Mouse (Mus musculus) hindlimb bud, embryonic 11.5 days (tissue): Measurements from ENCODE around the gene Gstm6.
"Not testable (repeated sequence)": the region's sequence is repeated elsewhere in the genome, so short reads cannot be mapped to it uniquely, and the experiment has no call there.

ENCODE experiments used
- DNase-seq: peaks from one replicate; pipeline ENCODE4 v3.0.0-alpha.2; 2012; ENCODE audit warnings: low read depth, low spot score; ENCODE audit errors: extremely low spot score

Gene Gstm6

GRCm38 (mm10) chr3:107943239-107943990, at the start of gene Gstm6:
Gstm6 (minus strand) TSS chr3:107943749.
- DNase-seq = no peak

- peak; percentile 31 for DNase-seq
These were observed 42.6 kb upstream of the Gstm6 start, which contains the start of gene Gstm2 for GRCm38 (mm10) chr3:107986041-107986562. Gstm2 (minus strand) TSS chr3:107986453.

GRCm38 (mm10) chr3:107985141-107985540, 41.6 kb upstream of the Gstm6 start:
- not testable (repeated sequence) for DNase-seq

GRCm38 (mm10) chr3:107984471-107984870, 40.9 kb upstream of the Gstm6 start:
- DNase-seq = no peak

GRCm38 (mm10) chr3:107983771-107984170, 40.2 kb upstream of the Gstm6 start:
- DNase-seq = no peak

- DNase-seq = no peak
These were observed 39.2 kb upstream of the Gstm6 start for GRCm38 (mm10) chr3:107982726-107983125.

GRCm38 (mm10) chr3:107981261-107981660, 37.7 kb upstream of the Gstm6 start:
- DNase-seq = no peak

- no peak for DNase-seq
These were observed 34.1 kb upstream of the Gstm6 start for GRCm38 (mm10) chr3:107977691-107978090.

GRCm38 (mm10) chr3:107974237-107974636, 30.7 kb upstream of the Gstm6 start:
- DNase-seq = no peak

- no peak for DNase-seq
These were observed 28.5 kb upstream of the Gstm6 start for GRCm38 (mm10) chr3:107972070-107972469.

- not testable (repeated sequence) for DNase-seq
These were observed 27.6 kb upstream of the Gstm6 start for GRCm38 (mm10) chr3:107971101-107971500.

GRCm38 (mm10) chr3:107968724-107969395, 25.3 kb upstream of the Gstm6 start, which contains the start of gene Gstm3:
Gstm3 (minus strand) TSS chr3:107969283.
- DNase-seq = no peak

GRCm38 (mm10) chr3:107966631-107967030, 23.1 kb upstream of the Gstm6 start:
- DNase-seq = no peak

- no peak for DNase-seq
These were observed 22.0 kb upstream of the Gstm6 start for GRCm38 (mm10) chr3:107965592-107965991.

GRCm38 (mm10) chr3:107964656-107965308, 21.2 kb upstream of the Gstm6 start:
- no peak for DNase-seq

GRCm38 (mm10) chr3:107964026-107964425, 20.5 kb upstream of the Gstm6 start:
- no peak for DNase-seq

GRCm38 (mm10) chr3:107955260-107955659, 11.7 kb upstream of the Gstm6 start:
- not testable (repeated sequence) for DNase-seq

GRCm38 (mm10) chr3:107953906-107954305, 10.4 kb upstream of the Gstm6 start:
- no peak for DNase-seq

GRCm38 (mm10) chr3:107953328-107953755, 9.8 kb upstream of the Gstm6 start:
- DNase-seq = no peak

GRCm38 (mm10) chr3:107950531-107950930, 7.0 kb upstream of the Gstm6 start:
- DNase-seq = no peak

- not testable (repeated sequence) for DNase-seq
These were observed 5.9 kb upstream of the Gstm6 start for GRCm38 (mm10) chr3:107949461-107949860.
